Mouse (Mus musculus): Measurements from ENCODE around the gene March1.
"Not testable (repeated sequence)": the region's sequence is repeated elsewhere in the genome, so short reads cannot be mapped to it uniquely, and the experiment has no call there.

Gene March1

GRCm38 (mm10) chr8:66410080-66410615 is 792.4 kb downstream of the March1 start:
- no peak for DNase-seq (ENCODE audit: low read depth, low spot score)

- no peak for DNase-seq (ENCODE audit: low read depth, low spot score)
These were observed 795.4 kb downstream of the March1 start for GRCm38 (mm10) chr8:66413101-66413500.

- DNase-seq (ENCODE audit: low read depth, low spot score), result no peak
These were observed 797.5 kb downstream of the March1 start for GRCm38 (mm10) chr8:66415234-66415633.

- DNase-seq (ENCODE audit: low read depth, low spot score), result not testable (repeated sequence)
These were observed 799.9 kb downstream of the March1 start for GRCm38 (mm10) chr8:66417591-66417990.

GRCm38 (mm10) chr8:66430639-66431038 is 812.9 kb downstream of the March1 start:
- no peak for DNase-seq (ENCODE audit: low read depth, low spot score)

- DNase-seq (ENCODE audit: low read depth, low spot score), result no peak
These were observed 815.9 kb downstream of the March1 start for GRCm38 (mm10) chr8:66433577-66433976.

- DNase-seq (ENCODE audit: low read depth, low spot score), result no peak
These were observed 819.1 kb downstream of the March1 start for GRCm38 (mm10) chr8:66436804-66437203.

GRCm38 (mm10) chr8:66437929-66438328 is 820.2 kb downstream of the March1 start:
- DNase-seq (ENCODE audit: low read depth, low spot score), result no peak

GRCm38 (mm10) chr8:66438468-66438867 is 820.8 kb downstream of the March1 start:
- no peak for DNase-seq (ENCODE audit: low read depth, low spot score)

GRCm38 (mm10) chr8:66441123-66441522 is 823.4 kb downstream of the March1 start:
- DNase-seq (ENCODE audit: low read depth, low spot score), result no peak

GRCm38 (mm10) chr8:66442778-66443177 is 825.1 kb downstream of the March1 start:
- DNase-seq (ENCODE audit: low read depth, low spot score), result peak; percentile 17

- no peak for DNase-seq (ENCODE audit: low read depth, low spot score)
These were observed 826.4 kb downstream of the March1 start for GRCm38 (mm10) chr8:66444141-66444540.

- no peak for DNase-seq (ENCODE audit: low read depth, low spot score)
These were observed 827.7 kb downstream of the March1 start for GRCm38 (mm10) chr8:66445351-66445750.

GRCm38 (mm10) chr8:66450691-66451090 is 833.0 kb downstream of the March1 start:
- DNase-seq (ENCODE audit: low read depth, low spot score), result peak; percentile 33

- no peak for DNase-seq (ENCODE audit: low read depth, low spot score)
These were observed 839.4 kb downstream of the March1 start for GRCm38 (mm10) chr8:66457057-66457456.

GRCm38 (mm10) chr8:66469821-66470220 is 852.1 kb downstream of the March1 start:
- no peak for DNase-seq (ENCODE audit: low read depth, low spot score)

- DNase-seq (ENCODE audit: low read depth, low spot score), result no peak
These were observed 859.2 kb downstream of the March1 start for GRCm38 (mm10) chr8:66476880-66477279.

GRCm38 (mm10) chr8:66486084-66486763 is 868.5 kb downstream of the March1 start, which contains the start of gene Tma16:
Tma16 (minus strand) TSS chr8:66486530.
- peak; percentile 82 for DNase-seq (ENCODE audit: low read depth, low spot score)

GRCm38 (mm10) chr8:66488556-66488955 is 870.9 kb downstream of the March1 start:
- no peak for DNase-seq (ENCODE audit: low read depth, low spot score)

- no peak for DNase-seq (ENCODE audit: low read depth, low spot score)
These were observed 872.9 kb downstream of the March1 start for GRCm38 (mm10) chr8:66490624-66491023.

GRCm38 (mm10) chr8:66494496-66494895 is 876.8 kb downstream of the March1 start:
- no peak for DNase-seq (ENCODE audit: low read depth, low spot score)

- DNase-seq (ENCODE audit: low read depth, low spot score), result peak; percentile 78
These were observed 878.0 kb downstream of the March1 start for GRCm38 (mm10) chr8:66495726-66496125.

- peak; percentile 71 for DNase-seq (ENCODE audit: low read depth, low spot score)
These were observed 879.4 kb downstream of the March1 start for GRCm38 (mm10) chr8:66496998-66497577.

Measured in CD4-positive, CD25-positive, alpha-beta regulatory T cell, adult 2 months (primary cell).